Mouse (Mus musculus) activated CD4-positive, CD25-positive, alpha-beta regulatory T cell (primary cell): ENCODE results near the gene Vmn2r82. TPM values are rescaled to one million over a fixed set of nuclear protein-coding genes. Genes with fewer than 3 reads are reported as not detected.

Source experiments
- polyA plus RNA-seq, 2 experiments: library from polyadenylated mRNA; unstranded; fragments of 100-300 nt; shearing (Covaris generic); gene quantifications; one replicate each; pipeline ENCODE4 v1.2.1; 2017

Vmn2r82 gene
- under 1 TPM in 1 of 2 experiments, not detected in 1; 0.23 TPM for polyA plus RNA-seq

GRCm38 (mm10) chr10:79356220-79356619, at the start of gene Vmn2r82:
TSS of gene Vmn2r82 (plus strand) at chr10:79356520.

Other genes with a start within 250 kb of the Vmn2r82 start
- gene Vmn2r80, start 207.8 kb upstream of the Vmn2r82 start, polyA plus RNA-seq: not detected
- gene Vmn2r81, start 108.8 kb upstream of the Vmn2r82 start, polyA plus RNA-seq: not detected
- gene Vmn2r83, start 112.2 kb downstream of the Vmn2r82 start, polyA plus RNA-seq: under 1 TPM in 1 of 2 experiments, not detected in 1; 0.09 TPM
- gene Plpp2, start 177.3 kb downstream of the Vmn2r82 start, polyA plus RNA-seq: 1 to 10 TPM; 3.2 to 4.2 TPM
- gene Mier2, start 198.7 kb downstream of the Vmn2r82 start, polyA plus RNA-seq: 10 to 100 TPM; 30.9 to 33.0 TPM
- gene Theg, start 230.8 kb downstream of the Vmn2r82 start, polyA plus RNA-seq: not detected